Mouse (Mus musculus) olfactory bulb, adult 2 months (tissue): ENCODE measurements around the gene Sez6l. TPM values are rescaled to one million over a fixed set of nuclear protein-coding genes. Genes with fewer than 3 reads are reported as not detected.
A peak's percentile ranks its signal among the peaks of the same experiment; 100 is the strongest.

Source experiments
- H3K27ac ChIP-seq: fragments of 200-500 bp; 2 replicates; pipeline ENCODE4 v1.5.1; 2012; ENCODE audit warnings: low read depth, low read length; ENCODE audit not compliant: insufficient read depth
- H3K4me1 ChIP-seq: fragments of 200-500 bp; 2 replicates; pipeline ENCODE4 v1.6.1; 2012; ENCODE audit warnings: low read length; ENCODE audit not compliant: control insufficient read depth, insufficient read depth
- H3K4me3 ChIP-seq: fragments of 200-500 bp; 2 replicates; pipeline ENCODE4 v1.5.1; 2012; ENCODE audit warnings: mild to moderate bottlenecking, low read depth, low read length, moderate library complexity; ENCODE audit not compliant: insufficient read depth
- CTCF ChIP-seq: fragments of 200-500 bp; IDR thresholded peaks from 2 replicates; pipeline ENCODE4 v1.5.1; 2012; ENCODE audit warnings: low read depth, mild to moderate bottlenecking, low read length, moderate library complexity; ENCODE audit not compliant: insufficient read depth
- POLR2A ChIP-seq: fragments of 200-500 bp; IDR thresholded peaks from 2 replicates; pipeline ENCODE4 v1.6.1; 2012; ENCODE audit warnings: mild to moderate bottlenecking, low read depth, low read length, moderate library complexity; ENCODE audit not compliant: insufficient read depth
- WGBS: fragments of 180-500 bp; shearing (Covaris S2); methylation state at CpG from one replicate; pipeline ENCODE4 v1.1.7; 2018; 5-methylcytosine and 5-hydroxymethylcytosine counted together
- polyA plus RNA-seq: library from polyadenylated mRNA; stranded (reverse); fragments of >200 nt; gene quantifications from 2 replicates; pipeline ENCODE4 v1.2.4, GENCODE M21; 2012; ENCODE audit warnings: low replicate concordance; ENCODE audit not compliant: missing spikeins, insufficient read depth, insufficient read length

Sez6l gene
- polyA plus RNA-seq, 1 experiment = not detected

DNA sequence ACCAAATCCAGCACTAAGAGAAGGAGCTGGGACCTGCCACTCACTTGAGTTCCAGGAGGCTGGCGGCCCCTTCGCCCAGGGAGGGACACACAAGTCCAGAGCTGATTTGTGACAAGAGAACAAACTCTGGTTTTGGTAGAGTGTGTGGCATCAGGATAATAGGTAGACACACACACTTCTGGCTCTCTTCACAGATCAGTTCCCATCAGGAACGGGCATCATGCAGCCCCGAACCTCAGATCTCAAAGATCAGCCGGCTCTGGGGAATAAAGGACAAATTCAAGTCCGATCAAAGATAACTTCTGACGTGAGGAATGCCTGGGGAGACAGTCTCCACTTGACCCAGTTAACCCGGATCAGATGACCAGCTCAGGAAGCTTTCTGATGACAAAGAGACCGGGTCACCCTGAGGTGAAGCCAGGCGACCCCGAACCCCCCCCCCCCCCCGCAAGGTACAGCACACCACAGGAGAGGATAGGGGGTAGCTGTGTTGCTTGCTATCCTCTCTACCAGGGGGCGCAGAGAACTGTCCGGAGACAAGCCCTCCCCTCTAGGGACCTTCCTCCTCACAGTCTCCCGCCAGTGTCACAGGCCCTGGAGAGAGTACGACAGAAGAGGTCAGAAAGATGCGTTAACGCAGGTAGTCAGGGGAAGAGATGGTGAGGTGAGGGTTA is 183.1 kb downstream of the Sez6l start:
- H3K27ac ChIP-seq = peak overlapping the region; percentile 26; the same call in 1 of the 2 replicates
- 10% methylated on average over 18 of the region's 18 CpGs for WGBS
- peak overlapping the region; percentile 55 for H3K4me3 ChIP-seq
- peaks cover 54% of the 10 kb centered on the region for H3K4me1 ChIP-seq
- TF ChIP-seq CTCF (no peak), POLR2A (no peak)

DNA sequence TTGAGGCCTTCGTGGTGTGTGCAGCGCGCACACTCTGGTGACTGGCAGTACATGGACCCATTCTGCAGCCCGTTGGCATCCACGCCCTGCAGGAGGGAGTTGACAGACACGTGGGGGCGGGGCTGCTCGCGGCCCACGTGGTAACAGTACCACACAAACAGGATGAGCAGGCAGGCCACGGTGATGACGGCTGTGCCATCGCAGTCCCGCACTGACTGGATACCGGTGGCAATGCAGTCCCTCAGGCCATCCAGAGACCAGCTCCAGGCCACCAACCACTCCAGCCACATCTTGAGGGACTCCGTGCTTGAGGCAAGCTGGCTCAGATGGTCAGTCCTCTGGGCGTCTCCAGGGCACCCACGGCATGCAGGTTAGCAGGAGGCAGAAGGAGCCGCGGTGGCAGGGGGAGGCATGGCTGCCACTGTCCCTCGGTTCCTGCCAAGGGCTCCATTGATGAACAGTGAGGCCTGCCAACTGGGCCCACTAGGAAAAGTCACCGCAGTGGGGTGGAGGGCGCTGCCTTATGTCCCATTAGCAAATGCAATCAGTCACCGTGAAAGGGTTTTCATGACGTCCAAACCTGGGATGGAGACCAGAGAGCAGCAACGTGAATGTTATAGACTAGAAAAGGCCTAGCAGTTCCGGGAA is 185.2 kb downstream of the Sez6l start:
- 52% methylated on average over 27 of the region's 27 CpGs for WGBS
- no peak overlapping the region for H3K4me3 ChIP-seq
- no peak overlapping the region for H3K27ac ChIP-seq
- TF ChIP-seq POLR2A (no peak), CTCF (no peak)
- H3K4me1 ChIP-seq = peaks cover 58% of the 10 kb centered on the region

DNA sequence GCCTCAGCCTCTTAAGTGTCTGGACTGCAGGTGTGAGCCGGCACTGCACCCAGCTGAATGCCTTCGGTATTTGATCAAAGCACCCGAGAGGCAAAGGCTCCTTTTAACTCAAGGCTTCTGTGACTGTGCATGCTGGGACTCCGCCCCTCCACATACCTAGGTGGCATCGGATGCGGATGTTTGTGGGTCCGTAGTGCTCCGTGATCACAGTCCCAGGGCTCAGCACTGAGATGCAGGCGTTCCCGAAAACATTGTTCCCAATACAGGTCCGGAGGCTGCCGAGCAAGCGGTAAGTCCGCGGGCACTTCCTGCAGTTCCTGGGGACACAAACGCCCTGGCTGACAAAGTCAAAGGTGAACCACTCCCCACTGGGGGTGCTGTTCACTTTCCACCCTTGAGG is 186.0 kb downstream of the Sez6l start:
- Histone ChIP-seq H3K4me1 (peaks cover 54% of the 10 kb centered on the region), H3K27ac (no peak overlapping the region), H3K4me3 (no peak overlapping the region)
- 71% methylated on average over 16 of the region's 16 CpGs for WGBS
- TF ChIP-seq CTCF (no peak), POLR2A (no peak)

DNA sequence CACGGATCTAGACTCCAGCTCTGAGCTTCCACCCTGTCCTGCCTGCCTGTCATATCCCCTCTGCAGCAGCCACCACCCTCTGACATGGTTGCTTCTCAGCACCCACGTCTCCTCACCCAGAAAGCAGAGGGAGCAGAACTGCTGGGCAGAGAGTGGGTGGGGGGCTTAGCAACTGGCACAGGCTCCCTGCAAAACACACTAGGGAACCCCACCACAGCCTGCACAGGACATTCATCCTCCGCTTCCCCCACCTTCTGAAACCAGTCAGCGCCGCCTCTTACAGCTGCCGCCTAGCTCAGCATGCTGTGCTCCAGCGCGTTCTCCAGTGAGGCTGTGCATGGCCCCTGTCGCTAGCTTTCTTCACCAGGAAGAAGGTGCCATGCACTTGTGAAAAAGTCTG is 187.6 kb downstream of the Sez6l start:
- H3K4me3 ChIP-seq = peak overlapping the region; percentile 1; the same call in 1 of the 2 replicates
- TF ChIP-seq CTCF = no peak

DNA sequence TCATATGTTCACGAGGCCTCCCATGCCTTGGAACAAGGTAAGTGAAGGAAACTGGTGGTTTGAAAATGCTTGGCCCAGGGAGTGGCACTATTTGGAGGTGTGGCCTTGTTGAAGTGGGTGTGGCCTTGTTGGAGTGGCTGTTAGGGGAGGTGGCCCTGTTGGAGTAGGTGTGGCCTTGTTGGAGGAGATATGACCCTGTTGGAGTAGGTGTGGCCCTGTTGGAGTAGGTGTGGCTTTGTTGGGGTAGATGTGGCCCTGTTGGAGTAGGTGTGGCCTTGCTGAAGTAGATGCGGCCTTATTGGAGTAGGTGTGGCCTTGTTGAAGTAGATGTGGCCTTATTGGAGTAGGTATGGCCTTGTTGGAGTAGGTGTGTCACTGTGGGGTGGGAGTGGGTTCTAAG is 191.0 kb downstream of the Sez6l start:
- Histone ChIP-seq H3K4me3 (no peak overlapping the region), H3K4me1 (peaks cover 39% of the 10 kb centered on the region), H3K27ac (no peak overlapping the region)
- TF ChIP-seq CTCF = no peak
- TF ChIP-seq POLR2A = no peak
- WGBS = 82% methylated on average over 2 of the region's 2 CpGs

More for the DNA sequence above, 187.6 kb downstream of the Sez6l start:
- Histone ChIP-seq H3K27ac (no peak overlapping the region), H3K4me1 (peaks cover 44% of the 10 kb centered on the region)
- WGBS = 27% methylated on average over 9 of the region's 9 CpGs

DNA sequence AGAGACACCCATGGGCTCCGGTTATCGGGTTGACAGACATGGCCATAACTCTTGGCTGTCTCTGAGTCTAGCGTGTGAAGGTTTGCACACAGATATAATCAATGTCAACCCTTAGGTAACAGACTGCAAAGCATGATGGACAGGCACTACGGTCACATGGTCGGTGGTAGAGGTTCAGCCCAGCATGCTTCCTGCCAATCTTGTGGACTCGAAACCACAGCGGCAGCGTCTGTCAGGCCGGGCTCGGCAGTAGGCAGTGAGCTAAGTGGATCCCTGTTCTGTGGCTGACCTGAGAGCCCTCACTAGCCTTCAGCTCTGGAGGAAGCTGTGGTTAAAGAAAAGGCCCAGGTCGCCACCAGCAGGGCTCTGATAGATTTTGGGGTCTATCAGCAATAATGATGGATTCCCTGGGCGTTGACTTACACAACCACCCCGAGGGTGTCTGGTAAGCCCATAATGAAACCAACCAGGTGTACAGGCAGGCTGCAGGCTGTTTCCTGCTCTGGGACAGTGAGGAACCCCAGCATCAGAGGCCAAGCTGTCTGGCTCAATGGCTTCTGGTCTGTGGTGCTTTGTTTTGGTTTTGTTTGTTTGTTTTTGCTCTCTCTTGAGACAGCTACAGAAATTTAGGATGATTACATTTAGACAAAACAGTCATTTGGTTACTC is 192.0 kb downstream of the Sez6l start:
- whole genome bisulfite sequencing = 90% methylated on average over 13 of the region's 13 CpGs
- H3K4me3 ChIP-seq = no peak overlapping the region
- peaks cover 34% of the 10 kb centered on the region for H3K4me1 ChIP-seq
- no peak overlapping the region for H3K27ac ChIP-seq
- TF ChIP-seq CTCF = no peak
- no peak for TF ChIP-seq POLR2A

DNA sequence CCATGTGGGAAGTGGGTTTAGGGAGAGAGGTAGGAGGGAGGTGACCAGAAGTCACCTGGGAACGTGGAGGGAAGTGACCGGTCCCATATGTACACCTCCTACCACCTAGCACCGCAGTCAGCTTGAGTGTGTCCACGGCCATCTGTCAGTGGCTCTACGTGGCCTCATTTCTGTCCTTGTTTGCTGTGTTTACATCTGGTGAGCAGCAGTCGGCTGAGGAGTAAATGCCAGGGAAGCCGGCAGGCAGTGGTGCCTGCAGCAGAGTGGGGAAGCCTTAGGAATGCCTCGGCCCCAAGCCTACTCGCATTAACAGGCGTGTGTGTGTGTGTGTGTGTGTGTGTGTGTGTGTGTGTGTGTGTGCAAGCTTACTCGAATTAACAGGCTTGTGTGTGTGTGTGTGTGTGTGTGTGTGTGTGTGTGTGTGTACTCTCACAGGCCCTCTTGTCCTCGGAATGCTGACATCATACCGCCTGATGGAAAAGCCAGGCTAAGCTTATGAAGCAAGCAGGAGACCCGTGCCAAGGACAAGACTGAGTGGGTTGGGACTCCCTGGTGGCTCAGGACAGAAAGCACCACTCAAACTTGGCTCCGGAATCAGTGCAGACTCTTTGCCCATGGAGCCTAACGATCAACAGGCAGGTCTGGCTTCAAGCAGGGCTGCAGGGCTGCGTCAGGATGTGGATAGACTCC is 194.2 kb downstream of the Sez6l start:
- no peak overlapping the region for H3K27ac ChIP-seq
- peaks cover 30% of the 10 kb centered on the region for H3K4me1 ChIP-seq
- 26% methylated on average over 17 of the region's 17 CpGs for WGBS
- TF ChIP-seq POLR2A = no peak
- no peak for TF ChIP-seq CTCF
- no peak overlapping the region for H3K4me3 ChIP-seq

DNA sequence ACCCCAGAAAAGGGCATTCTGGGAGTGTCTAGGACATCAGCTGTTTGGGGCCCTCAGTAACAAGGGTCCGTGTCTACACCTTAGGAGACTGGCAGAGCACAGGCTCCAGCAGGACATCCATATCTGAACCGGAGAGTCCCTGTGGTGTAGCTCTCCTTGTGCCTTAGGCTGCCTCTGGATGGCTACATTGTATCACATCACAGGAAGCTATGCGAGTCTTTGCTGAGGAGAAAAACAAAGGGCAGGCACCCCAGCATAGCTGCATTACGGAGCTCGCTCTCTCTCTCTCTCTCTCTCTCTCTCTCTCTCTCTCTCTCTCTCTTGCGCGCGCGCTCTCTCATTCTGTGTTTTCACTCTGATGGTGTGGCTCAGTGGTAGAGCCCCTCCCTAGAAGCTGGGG is 194.9 kb downstream of the Sez6l start:
- WGBS = 39% methylated on average over 9 of the region's 9 CpGs
- peaks cover 37% of the 10 kb centered on the region for H3K4me1 ChIP-seq
- H3K27ac ChIP-seq = no peak overlapping the region
- TF ChIP-seq POLR2A (no peak), CTCF (no peak)
- H3K4me3 ChIP-seq = no peak overlapping the region

DNA sequence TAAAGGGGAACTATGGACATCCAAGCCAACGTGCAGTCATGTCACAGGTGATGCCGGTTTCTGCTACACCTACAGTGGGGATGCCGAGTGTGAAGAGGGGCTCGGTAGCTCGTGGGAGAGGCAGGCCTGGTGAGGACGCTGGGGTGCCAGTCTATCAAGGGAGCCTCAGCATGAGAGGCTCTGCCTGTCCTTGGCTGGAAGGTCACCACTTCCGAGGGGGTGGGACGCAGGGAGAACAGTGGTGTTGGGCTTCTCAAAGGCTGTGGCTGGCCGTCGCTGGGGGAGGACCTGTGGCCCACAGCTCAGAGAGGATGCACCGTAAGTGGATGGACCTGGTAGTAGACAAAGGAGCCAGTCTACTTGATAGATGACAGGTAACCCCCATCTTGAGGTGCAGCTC is 195.8 kb downstream of the Sez6l start:
- no peak overlapping the region for H3K27ac ChIP-seq
- 86% methylated on average over 11 of the region's 11 CpGs for WGBS
- TF ChIP-seq CTCF = no peak
- no peak for TF ChIP-seq POLR2A
- no peak overlapping the region for H3K4me3 ChIP-seq
- peaks cover 42% of the 10 kb centered on the region for H3K4me1 ChIP-seq
